ENCODE assay signal across 19 mouse cellular contexts in genomic region chr16:93367246-93367805, GRCm38 (mm10).
DNase-seq lines count a peak whose midpoint lies in the region; ATAC-seq and TF ChIP-seq lines count a peak whose summit lies in the region.
"Had no signal": no experiment of that assay in that cellular context is flagged by ENCODE, and none has a peak within 500 bp of the region (broad histone marks: within the 10 kb centered on the region; RNA-seq: fewer than 3 reads in every experiment).

No protein-coding gene starts in this region.

- H3K4me3 ChIP-seq in midbrain, embryonic 10.5 days: no peak overlapping the region
- no peak overlapping the region for H3K4me3 ChIP-seq in midbrain, embryonic 14.5 days (replicated peaks; ENCODE audit: low read depth, low read length)
- no peak overlapping the region for H3K4me3 ChIP-seq in kidney, embryonic 15.5 days (replicated peaks)
- no peak overlapping the region for H3K4me3 ChIP-seq in gastrocnemius, adult 2 months
- H3K4me3 ChIP-seq: embryonic facial prominence, embryonic 12.5 days; forebrain, embryonic 15.5 days; limb, embryonic 15.5 days; midbrain, embryonic 15.5 days; neural tube, embryonic 15.5 days had no signal

- no peak overlapping the region for H3K4me2 ChIP-seq in midbrain, embryonic 14.5 days (ENCODE audit: low read length)
- H3K4me2 ChIP-seq in kidney, embryonic 15.5 days: no peak overlapping the region
- H3K4me2 ChIP-seq: embryonic facial prominence, embryonic 12.5 days; forebrain, embryonic 15.5 days; heart, embryonic 11.5 days; limb, embryonic 15.5 days; midbrain, embryonic 15.5 days; neural tube, embryonic 15.5 days had no signal

- intact Hi-C loops in gastrocnemius, adult 2 months (cut with DNase I): no loop called here

- peaks cover 6% of the 10 kb centered on the region for H3K4me1 ChIP-seq in midbrain, embryonic 10.5 days
- no peaks in the 10 kb centered on the region for H3K4me1 ChIP-seq in midbrain, embryonic 14.5 days (ENCODE audit: control insufficient read depth, insufficient read depth, low read length)
- H3K4me1 ChIP-seq in kidney, embryonic 15.5 days: peaks cover 28% of the 10 kb centered on the region

- no peak for DNase-seq in midbrain, embryonic 10.5 days (ENCODE audit: low spot score)
- no peak for DNase-seq in midbrain, embryonic 14.5 days
- DNase-seq in kidney, adult 11 months: peak; percentile 22
- DNase-seq in kidney, postnatal 4 days: peak; percentile 39 to 62
- no peak for DNase-seq in frontal cortex, postnatal 25 days (ENCODE audit: low spot score in 2 of 2)
- DNase-seq in gastrocnemius, adult 2 months: no peak
- DNase-seq in right cerebral cortex, adult 18-20 months: no peak
- DNase-seq: adrenal gland, adult 8-10 months; cerebellum, adult 9-10 months; heart, postnatal 10 days; right cerebral cortex, postnatal 14 days had no signal

- ATAC-seq in midbrain, embryonic 14.5 days (ENCODE audit: low FRiP score, low TSS enrichment): no peak
- peak; percentile 78 for ATAC-seq in kidney, embryonic 15.5 days (replicated peaks; ENCODE audit: low FRiP score)
- ATAC-seq: forebrain, embryonic 15.5 days; hindbrain, embryonic 16.5 days; midbrain, embryonic 15.5 days had no signal

- no peaks in the 10 kb centered on the region for H3K27me3 ChIP-seq in midbrain, embryonic 10.5 days (ENCODE audit: low read depth, poor library complexity, severe bottlenecking)
- H3K27me3 ChIP-seq in midbrain, embryonic 14.5 days (ENCODE audit: control insufficient read depth, insufficient read depth, low read length): no peaks in the 10 kb centered on the region
- H3K27me3 ChIP-seq in kidney, embryonic 15.5 days: 0 out of 2 replicates have a peak, but pooled peaks cover 4% of the 10 kb centered on the region
- H3K27me3 ChIP-seq: embryonic facial prominence, embryonic 12.5 days; forebrain, embryonic 15.5 days; limb, embryonic 15.5 days; midbrain, embryonic 15.5 days; neural tube, embryonic 15.5 days had no signal

- no peaks in the 10 kb centered on the region for H3K9me3 ChIP-seq in midbrain, embryonic 10.5 days (replicated peaks)
- no peaks in the 10 kb centered on the region for H3K9me3 ChIP-seq in midbrain, embryonic 14.5 days (ENCODE audit: control insufficient read depth, low read length)
- H3K9me3 ChIP-seq in kidney, embryonic 15.5 days (replicated peaks): no peaks in the 10 kb centered on the region
- H3K9me3 ChIP-seq: embryonic facial prominence, embryonic 12.5 days; forebrain, embryonic 15.5 days; limb, embryonic 15.5 days; midbrain, embryonic 15.5 days; neural tube, embryonic 15.5 days had no signal

- no peaks in the 10 kb centered on the region for H3K36me3 ChIP-seq in midbrain, embryonic 10.5 days
- H3K36me3 ChIP-seq in midbrain, embryonic 14.5 days (ENCODE audit: control insufficient read depth, insufficient read depth, low read length): no peaks in the 10 kb centered on the region
- no peaks in the 10 kb centered on the region for H3K36me3 ChIP-seq in kidney, embryonic 15.5 days
- H3K36me3 ChIP-seq: embryonic facial prominence, embryonic 12.5 days; forebrain, embryonic 15.5 days; limb, embryonic 15.5 days; midbrain, embryonic 15.5 days; neural tube, embryonic 15.5 days had no signal

- no peak overlapping the region for H3K9ac ChIP-seq in midbrain, embryonic 14.5 days (replicated peaks; ENCODE audit: low read length)
- no peak overlapping the region for H3K9ac ChIP-seq in kidney, embryonic 15.5 days
- H3K9ac ChIP-seq: embryonic facial prominence, embryonic 12.5 days; forebrain, embryonic 15.5 days; limb, embryonic 15.5 days; midbrain, embryonic 15.5 days; neural tube, embryonic 15.5 days had no signal

- 0 out of 2 replicates have a peak overlapping the region, but pooled peaks have one; percentile 7 for H3K27ac ChIP-seq in midbrain, embryonic 10.5 days (replicated peaks)
- H3K27ac ChIP-seq in midbrain, embryonic 14.5 days (replicated peaks; ENCODE audit: low read depth, low read length): no peak overlapping the region
- peak overlapping the region; percentile 56 for H3K27ac ChIP-seq in kidney, embryonic 15.5 days
- H3K27ac ChIP-seq in gastrocnemius, adult 2 months: no peak overlapping the region
- H3K27ac ChIP-seq: embryonic facial prominence, embryonic 12.5 days; forebrain, embryonic 15.5 days; limb, embryonic 15.5 days; midbrain, embryonic 15.5 days; neural tube, embryonic 15.5 days had no signal

- TF ChIP-seq CTCF in gastrocnemius, adult 2 months (IDR thresholded peaks at IDR 0.05): no peak

- 85% methylated on average over 8 of the region's 8 CpGs for WGBS in midbrain, embryonic 10.5 days
- 78% methylated on average over 8 of the region's 8 CpGs for WGBS in midbrain, embryonic 14.5 days
- WGBS in kidney, embryonic 15.5 days: 58% methylated on average over 8 of the region's 8 CpGs

Comparison
In these comparisons a context has a peak if more than half of its experiments do, and no peak if none do; other contexts are left out.
1. H3K27ac ChIP-seq: peak in midbrain, embryonic 10.5 days (single experiment) and kidney, embryonic 15.5 days (single experiment); none in midbrain, embryonic 14.5 days (single experiment) and gastrocnemius, adult 2 months (single experiment).
2. DNase-seq: peak in kidney, adult 11 months (single experiment) and kidney, postnatal 4 days (2 of 2); none in midbrain, embryonic 10.5 days (single experiment), midbrain, embryonic 14.5 days (single experiment), frontal cortex, postnatal 25 days (0 of 2), gastrocnemius, adult 2 months (single experiment) and right cerebral cortex, adult 18-20 months (single experiment).